Mouse (Mus musculus) C2C12 (cell line): Measurements from ENCODE around the gene Ltk. TPM values are rescaled to one million over a fixed set of nuclear protein-coding genes. Genes with fewer than 3 reads are reported as not detected.
A peak's percentile ranks its signal among the peaks of the same experiment; 100 is the strongest.

Source experiments
- H3K27me3 ChIP-seq: one replicate; pipeline ENCODE4 v1.6.1; 2011; ENCODE audit not compliant: control insufficient read depth, insufficient read depth, insufficient read length
- H3K36me3 ChIP-seq: one replicate; pipeline ENCODE4 v1.6.1; 2011; ENCODE audit not compliant: control insufficient read depth, insufficient read depth
- H3K4me3 ChIP-seq: one replicate; pipeline ENCODE4 v1.5.1; 2011; ENCODE audit warnings: mild to moderate bottlenecking, control low read depth; ENCODE audit not compliant: poor library complexity, insufficient read depth, severe bottlenecking
- H3K79me2 ChIP-seq: one replicate; pipeline ENCODE4 v1.6.1; 2011; ENCODE audit not compliant: control insufficient read depth, insufficient read depth
- H3K79me3 ChIP-seq: one replicate; pipeline ENCODE4 v1.6.1; 2011; ENCODE audit warnings: low read depth, control low read depth
- H3ac ChIP-seq: one replicate; pipeline ENCODE3; 2011; ENCODE audit warnings: low read depth; ENCODE audit not compliant: control insufficient read depth, insufficient read length
- CEBPB ChIP-seq: IDR thresholded peaks from one replicate; pipeline ENCODE4 v1.6.1; 2011; ENCODE audit warnings: low read depth, mild to moderate bottlenecking, control low read depth, moderate library complexity
- CTCF ChIP-seq: IDR thresholded peaks from one replicate; pipeline ENCODE4 v1.5.1; 2011; ENCODE audit not compliant: control insufficient read depth, insufficient read depth, insufficient read length
- FOSL1 ChIP-seq: IDR thresholded peaks from one replicate; pipeline ENCODE4 v1.8.0; 2011; ENCODE audit warnings: mild to moderate bottlenecking, low read length; ENCODE audit not compliant: poor library complexity, insufficient read depth, severe bottlenecking
- MAX ChIP-seq: IDR thresholded peaks from one replicate; pipeline ENCODE4 v1.6.1; 2011; ENCODE audit warnings: mild to moderate bottlenecking, control low read depth
- MYOD1 ChIP-seq: IDR thresholded peaks from one replicate; pipeline ENCODE4 v1.6.1; 2011; ENCODE audit warnings: low read depth; ENCODE audit not compliant: control insufficient read depth, insufficient read length
- MYOG ChIP-seq: IDR thresholded peaks from one replicate; pipeline ENCODE4 v1.6.1; 2011; ENCODE audit not compliant: control insufficient read depth, insufficient read length; ENCODE audit errors: extremely low read depth
- USF1 ChIP-seq: IDR thresholded peaks from one replicate; pipeline ENCODE4 v1.6.1; 2011; ENCODE audit warnings: low read depth, mild to moderate bottlenecking, control low read depth, moderate library complexity
- polyA plus RNA-seq: library from polyadenylated mRNA; unstranded; fragments of >200 nt; fragmentation: generic; extraction: Trizol; gene quantifications from one replicate; pipeline ENCODE4 v1.2.1, GENCODE M21; 2012; ENCODE audit warnings: missing spikeins

Ltk gene
- polyA plus RNA-seq, 1 experiment = 0.01 TPM

- Histone ChIP-seq H3K4me3 (no peak overlapping the region), H3K27me3 (no peaks in the 10 kb centered on the region), H3ac (no peak overlapping the region), H3K79me2 (no peaks in the 10 kb centered on the region), H3K36me3 (no peaks in the 10 kb centered on the region), H3K79me3 (no peaks in the 10 kb centered on the region)
- TF ChIP-seq MYOG = no peak
Observed at GRCm38 (mm10) chr2:119803618-119804274, 43.5 kb upstream of the Ltk start.

DNA sequence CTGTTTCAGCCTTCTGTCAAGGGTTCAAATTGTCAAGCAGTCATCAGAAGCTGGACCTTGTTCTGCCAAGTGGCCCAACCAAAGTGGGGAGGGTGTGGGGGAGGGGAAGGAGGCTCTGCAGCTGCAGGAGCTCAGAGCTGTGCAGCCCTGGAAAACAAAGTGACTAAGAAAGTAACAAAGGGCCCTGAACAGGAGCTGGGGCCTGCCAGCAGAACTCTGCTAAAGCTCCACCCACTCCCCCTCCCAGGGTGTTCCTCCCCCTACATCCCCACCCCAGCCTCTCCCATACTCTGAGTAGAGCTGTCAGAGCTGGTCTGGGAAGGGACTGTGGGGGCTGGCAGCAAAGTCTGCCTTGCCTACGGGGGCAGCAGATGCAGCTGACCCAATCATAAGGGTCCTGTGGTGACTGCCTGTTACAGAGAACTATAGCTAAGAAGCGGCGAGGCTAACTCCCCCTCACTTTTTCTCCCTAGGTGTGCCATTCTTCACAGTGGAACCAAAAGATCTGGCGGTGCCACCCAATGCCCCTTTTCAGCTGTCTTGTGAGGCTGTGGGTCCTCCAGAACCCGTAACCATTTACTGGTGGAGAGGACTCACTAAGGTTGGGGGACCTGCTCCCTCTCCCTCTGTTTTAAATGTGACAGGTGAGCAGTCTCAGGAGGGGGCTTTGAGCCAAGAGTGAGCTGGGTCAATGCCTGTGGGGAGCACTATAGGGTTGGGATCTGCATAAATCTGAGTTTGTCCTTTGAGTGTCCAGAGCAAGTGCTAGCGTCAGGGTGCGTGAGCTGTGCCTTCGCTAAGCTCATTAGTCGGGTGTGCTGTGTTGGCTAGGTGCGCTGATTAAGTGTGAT lies 42.8 kb upstream of the Ltk start:
- no peak overlapping the region for H3ac ChIP-seq
- TF ChIP-seq FOSL1 (no peak), CEBPB (no peak), CTCF (no peak), USF1 (no peak), MYOG (no peak), MYOD1 (no peak), MAX (no peak)
- H3K4me3 ChIP-seq = no peak overlapping the region
- H3K79me3 ChIP-seq = no peaks in the 10 kb centered on the region
- H3K79me2 ChIP-seq = no peaks in the 10 kb centered on the region
- no peaks in the 10 kb centered on the region for H3K27me3 ChIP-seq
- H3K36me3 ChIP-seq = no peaks in the 10 kb centered on the region

GRCm38 (mm10) chr2:119800876-119801846 lies 40.9 kb upstream of the Ltk start:
- Histone ChIP-seq H3ac (no peak overlapping the region), H3K79me3 (no peaks in the 10 kb centered on the region), H3K36me3 (no peaks in the 10 kb centered on the region), H3K4me3 (no peak overlapping the region), H3K79me2 (no peaks in the 10 kb centered on the region), H3K27me3 (peaks cover 9% of the 10 kb centered on the region)
- no peak for TF ChIP-seq MAX
- no peak for TF ChIP-seq MYOD1
- no peak for TF ChIP-seq USF1
- no peak for TF ChIP-seq CEBPB
- no peak for TF ChIP-seq CTCF
- TF ChIP-seq MYOG = no peak
- no peak for TF ChIP-seq FOSL1

GRCm38 (mm10) chr2:119799961-119800550 lies 39.8 kb upstream of the Ltk start:
- Histone ChIP-seq H3K79me2 (no peaks in the 10 kb centered on the region), H3K27me3 (peaks cover 9% of the 10 kb centered on the region), H3K4me3 (peak overlapping the region; percentile 40), H3K36me3 (no peaks in the 10 kb centered on the region), H3ac (peak overlapping the region; percentile 66), H3K79me3 (no peaks in the 10 kb centered on the region)
- TF ChIP-seq CTCF = no peak

- no peaks in the 10 kb centered on the region for H3K79me2 ChIP-seq
- peaks cover 13% of the 10 kb centered on the region for H3K27me3 ChIP-seq
- H3K36me3 ChIP-seq = no peaks in the 10 kb centered on the region
- H3ac ChIP-seq = peak overlapping the region; percentile 68
- H3K79me3 ChIP-seq = no peaks in the 10 kb centered on the region
- TF ChIP-seq MYOD1 = no peak
- no peak for TF ChIP-seq CTCF
- no peak for TF ChIP-seq MYOG
- no peak for TF ChIP-seq USF1
- TF ChIP-seq CEBPB = no peak
- no peak for TF ChIP-seq MAX
- no peak for TF ChIP-seq FOSL1
- peak overlapping the region; percentile 40 for H3K4me3 ChIP-seq
Observed at GRCm38 (mm10) chr2:119799181-119799960, 39.1 kb upstream of the Ltk start.
